Mouse (Mus musculus): ENCODE data around the gene Grap2. TPM values are rescaled to one million over a fixed set of nuclear protein-coding genes. Genes with fewer than 3 reads are reported as not detected.

The Grap2 gene
- polyA plus RNA-seq (2015; fragmentation: Nextera tagmentation; extraction: Ambion mirVana), result 1.5 and 1.6 TPM in 2 replicates

- 54% methylated on average over 12 of the region's 12 CpGs for WGBS
- H3K4me1 ChIP-seq (replicated peaks; ENCODE audit: control insufficient read depth, insufficient read depth, low read length), result no peaks in the 10 kb centered on the region
- no peak within 1 kb of the TSS for H3K4me3 ChIP-seq (ENCODE audit: low read length)
- no peak for ATAC-seq (ENCODE audit: low read depth)
- H3K9ac ChIP-seq (ENCODE audit: low read length), result no peak within 1 kb of the TSS
- H3K4me2 ChIP-seq (ENCODE audit: low read depth, low read length), result no peak within 1 kb of the TSS
- H3K36me3 ChIP-seq (ENCODE audit: control insufficient read depth, insufficient read depth, low read length), result no peaks in the 10 kb centered on the region
- no peaks in the 10 kb centered on the region for H3K9me3 ChIP-seq (ENCODE audit: control insufficient read depth, low read length)
- no peak within 1 kb of the TSS for H3K27ac ChIP-seq (ENCODE audit: low read length)
- peaks cover 8% of the 10 kb centered on the region; the same call in 1 of the 2 replicates for H3K27me3 ChIP-seq (ENCODE audit: control insufficient read depth, insufficient read depth, low read depth, low read length)
Measured at GRCm38 (mm10) chr15:80572291-80572690, at the start of gene Grap2. Gene Grap2 (plus strand): TSS chr15:80572594.

GRCm38 (mm10) chr15:80529955-80530869 lies 42.2 kb upstream of the Grap2 start:
- H3K4me2 ChIP-seq (ENCODE audit: low read depth, low read length), result no peak overlapping the region
- H3K4me3 ChIP-seq (ENCODE audit: low read length), result no peak overlapping the region
- WGBS, result 46% methylated on average over 20 of the region's 20 CpGs
- no peak for ATAC-seq (ENCODE audit: low read depth)
- no peak overlapping the region for H3K9ac ChIP-seq (ENCODE audit: low read length)
- H3K4me1 ChIP-seq (replicated peaks; ENCODE audit: control insufficient read depth, insufficient read depth, low read length), result no peaks in the 10 kb centered on the region
- H3K27ac ChIP-seq (ENCODE audit: low read length), result no peak overlapping the region
- no peaks in the 10 kb centered on the region for H3K36me3 ChIP-seq (ENCODE audit: control insufficient read depth, insufficient read depth, low read length)
- no peaks in the 10 kb centered on the region for H3K9me3 ChIP-seq (ENCODE audit: control insufficient read depth, low read length)
- H3K27me3 ChIP-seq (ENCODE audit: control insufficient read depth, insufficient read depth, low read depth, low read length), result no peaks in the 10 kb centered on the region

DNA sequence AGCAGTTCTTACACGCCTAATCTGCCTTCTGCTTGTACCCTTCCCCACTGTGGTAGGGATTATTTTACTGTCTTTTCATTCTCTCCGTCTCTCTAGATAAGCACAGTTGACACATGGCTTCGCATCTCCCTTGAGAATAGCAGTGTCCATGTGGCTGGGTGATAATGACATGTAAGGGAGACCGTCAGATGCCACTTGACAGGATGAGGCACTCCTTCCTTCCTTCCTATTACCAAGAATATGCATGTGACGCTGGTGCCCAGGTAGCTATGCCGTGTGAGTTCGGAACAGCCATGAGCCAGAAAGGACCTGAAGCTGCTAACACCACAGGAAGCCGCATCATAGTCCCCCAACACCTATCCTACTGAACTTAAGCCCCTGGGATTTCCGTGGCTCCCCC lies 41.4 kb upstream of the Grap2 start:
- H3K4me1 ChIP-seq (replicated peaks; ENCODE audit: control insufficient read depth, insufficient read depth, low read length), result no peaks in the 10 kb centered on the region
- no peaks in the 10 kb centered on the region for H3K9me3 ChIP-seq (ENCODE audit: control insufficient read depth, low read length)
- no peak overlapping the region for H3K4me2 ChIP-seq (ENCODE audit: low read depth, low read length)
- no peaks in the 10 kb centered on the region for H3K36me3 ChIP-seq (ENCODE audit: control insufficient read depth, insufficient read depth, low read length)
- no peaks in the 10 kb centered on the region for H3K27me3 ChIP-seq (ENCODE audit: control insufficient read depth, insufficient read depth, low read depth, low read length)
- WGBS, result 69% methylated on average over 9 of the region's 9 CpGs
- H3K9ac ChIP-seq (ENCODE audit: low read length), result no peak overlapping the region
- no peak overlapping the region for H3K4me3 ChIP-seq (ENCODE audit: low read length)
- no peak overlapping the region for H3K27ac ChIP-seq (ENCODE audit: low read length)
- no peak for ATAC-seq (ENCODE audit: low read depth)

DNA sequence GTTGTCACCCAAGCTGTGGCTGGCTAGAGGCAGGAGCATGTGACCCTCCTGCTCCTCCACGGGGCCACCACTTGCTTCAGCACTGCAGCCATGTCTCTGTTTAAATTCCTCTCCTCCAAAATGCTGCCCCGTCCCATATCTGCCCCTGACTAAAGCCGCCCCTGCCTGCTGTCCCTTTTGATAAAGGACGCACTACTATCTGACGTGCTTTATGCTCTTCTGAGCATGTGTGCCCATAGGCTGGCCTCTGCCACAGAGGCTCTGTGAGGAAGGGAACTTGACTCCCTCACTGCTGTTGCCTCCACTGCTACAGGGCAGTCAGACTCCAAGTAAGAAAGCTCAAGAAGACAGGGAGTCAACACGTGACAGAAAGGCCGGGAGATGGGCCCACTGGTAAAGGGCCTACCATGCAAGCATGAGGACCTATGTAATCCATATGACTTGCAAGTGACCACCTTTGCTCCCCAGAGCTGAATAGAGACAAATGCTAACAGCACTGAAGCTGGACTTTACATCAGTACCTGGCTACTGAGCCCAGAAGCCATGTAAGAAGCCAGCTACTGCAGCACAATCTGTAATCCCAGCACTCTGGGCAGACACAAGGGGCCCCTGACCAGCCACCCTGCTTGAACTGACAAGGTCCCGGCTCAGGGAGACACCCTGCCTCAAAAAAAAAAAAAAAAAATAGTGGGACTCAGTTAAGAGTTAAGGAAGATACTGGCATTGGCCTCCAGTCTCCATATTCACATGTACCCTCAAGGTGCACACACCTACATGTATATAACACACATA lies 39.9 kb upstream of the Grap2 start:
- no peaks in the 10 kb centered on the region for H3K9me3 ChIP-seq (ENCODE audit: control insufficient read depth, low read length)
- WGBS, result 74% methylated on average over 8 of the region's 8 CpGs
- no peak overlapping the region for H3K4me3 ChIP-seq (ENCODE audit: low read length)
- no peak for ATAC-seq (ENCODE audit: low read depth)
- H3K9ac ChIP-seq (ENCODE audit: low read length), result no peak overlapping the region
- no peaks in the 10 kb centered on the region for H3K27me3 ChIP-seq (ENCODE audit: control insufficient read depth, insufficient read depth, low read depth, low read length)
- no peaks in the 10 kb centered on the region for H3K36me3 ChIP-seq (ENCODE audit: control insufficient read depth, insufficient read depth, low read length)
- H3K4me2 ChIP-seq (ENCODE audit: low read depth, low read length), result no peak overlapping the region
- no peaks in the 10 kb centered on the region for H3K4me1 ChIP-seq (replicated peaks; ENCODE audit: control insufficient read depth, insufficient read depth, low read length)
- H3K27ac ChIP-seq (ENCODE audit: low read length), result no peak overlapping the region

- no peak for ATAC-seq (ENCODE audit: low read depth)
- H3K27me3 ChIP-seq (ENCODE audit: control insufficient read depth, insufficient read depth, low read depth, low read length), result no peaks in the 10 kb centered on the region
Measured at GRCm38 (mm10) chr15:80533274-80533673, 39.1 kb upstream of the Grap2 start.

GRCm38 (mm10) chr15:80536051-80536450 lies 36.3 kb upstream of the Grap2 start:
- no peak overlapping the region for H3K9ac ChIP-seq (ENCODE audit: low read length)
- H3K9me3 ChIP-seq (ENCODE audit: control insufficient read depth, low read length), result no peaks in the 10 kb centered on the region
- no peaks in the 10 kb centered on the region for H3K36me3 ChIP-seq (ENCODE audit: control insufficient read depth, insufficient read depth, low read length)
- no peak overlapping the region for H3K27ac ChIP-seq (ENCODE audit: low read length)
- no peaks in the 10 kb centered on the region for H3K4me1 ChIP-seq (replicated peaks; ENCODE audit: control insufficient read depth, insufficient read depth, low read length)
- no peak for ATAC-seq (ENCODE audit: low read depth)
- H3K27me3 ChIP-seq (ENCODE audit: control insufficient read depth, insufficient read depth, low read depth, low read length), result no peaks in the 10 kb centered on the region
- 76% methylated on average over 2 of the region's 2 CpGs for WGBS
- no peak overlapping the region for H3K4me3 ChIP-seq (ENCODE audit: low read length)
- H3K4me2 ChIP-seq (ENCODE audit: low read depth, low read length), result no peak overlapping the region

More at GRCm38 (mm10) chr15:80533274-80533673, 39.1 kb upstream of the Grap2 start:
- Histone ChIP-seq H3K9ac (ENCODE audit: low read length) (no peak overlapping the region), H3K27ac (ENCODE audit: low read length) (no peak overlapping the region), H3K4me3 (ENCODE audit: low read length) (no peak overlapping the region), H3K9me3 (ENCODE audit: control insufficient read depth, low read length) (no peaks in the 10 kb centered on the region), H3K4me2 (ENCODE audit: low read depth, low read length) (no peak overlapping the region), H3K4me1 (replicated peaks; ENCODE audit: control insufficient read depth, insufficient read depth, low read length) (no peaks in the 10 kb centered on the region), H3K36me3 (ENCODE audit: control insufficient read depth, insufficient read depth, low read length) (no peaks in the 10 kb centered on the region)
- WGBS, result 58% methylated on average over 6 of the region's 6 CpGs

- Histone ChIP-seq H3K4me2 (ENCODE audit: low read depth, low read length) (no peak overlapping the region), H3K4me1 (replicated peaks; ENCODE audit: control insufficient read depth, insufficient read depth, low read length) (no peaks in the 10 kb centered on the region), H3K4me3 (ENCODE audit: low read length) (no peak overlapping the region), H3K9ac (ENCODE audit: low read length) (no peak overlapping the region), H3K9me3 (ENCODE audit: control insufficient read depth, low read length) (no peaks in the 10 kb centered on the region), H3K27ac (ENCODE audit: low read length) (no peak overlapping the region), H3K27me3 (ENCODE audit: control insufficient read depth, insufficient read depth, low read depth, low read length) (no peaks in the 10 kb centered on the region), H3K36me3 (ENCODE audit: control insufficient read depth, insufficient read depth, low read length) (no peaks in the 10 kb centered on the region)
- WGBS, result 75% methylated on average over 2 of the region's 2 CpGs
- ATAC-seq (ENCODE audit: low read depth), result no peak
Measured at GRCm38 (mm10) chr15:80538075-80538474, 34.3 kb upstream of the Grap2 start.

GRCm38 (mm10) chr15:80538671-80539340 lies 33.6 kb upstream of the Grap2 start:
- H3K27ac ChIP-seq (ENCODE audit: low read length), result no peak overlapping the region

DNA sequence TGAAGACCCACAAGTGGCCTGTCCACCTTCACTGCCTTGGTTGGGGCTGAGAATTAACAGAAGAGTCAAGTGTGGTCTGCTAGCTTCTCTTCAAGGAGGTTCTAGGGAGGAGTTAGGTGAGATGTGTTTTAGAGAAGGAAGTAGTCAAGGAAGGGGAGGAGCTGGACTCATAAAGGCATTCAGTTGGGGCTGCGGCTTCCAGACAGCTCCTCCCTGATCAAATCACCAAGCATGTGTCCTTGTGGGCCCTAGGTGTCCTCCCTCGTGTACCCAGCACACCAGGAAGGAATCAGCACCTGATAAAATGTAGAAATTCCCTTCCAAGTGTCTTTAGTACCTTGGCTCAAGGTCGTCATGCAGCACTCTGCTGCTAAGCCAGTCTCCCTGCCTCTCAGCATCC lies 28.3 kb upstream of the Grap2 start:
- Histone ChIP-seq H3K36me3 (ENCODE audit: control insufficient read depth, insufficient read depth, low read length) (no peaks in the 10 kb centered on the region), H3K4me3 (ENCODE audit: low read length) (no peak overlapping the region), H3K27me3 (ENCODE audit: control insufficient read depth, insufficient read depth, low read depth, low read length) (no peaks in the 10 kb centered on the region), H3K4me2 (ENCODE audit: low read depth, low read length) (no peak overlapping the region), H3K27ac (ENCODE audit: low read length) (no peak overlapping the region), H3K9ac (ENCODE audit: low read length) (no peak overlapping the region), H3K4me1 (replicated peaks; ENCODE audit: control insufficient read depth, insufficient read depth, low read length) (no peaks in the 10 kb centered on the region), H3K9me3 (ENCODE audit: control insufficient read depth, low read length) (no peaks in the 10 kb centered on the region)
- no peak for ATAC-seq (ENCODE audit: low read depth)
- 45% methylated on average over 3 of the region's 3 CpGs for WGBS

More at GRCm38 (mm10) chr15:80538671-80539340, 33.6 kb upstream of the Grap2 start:
- Histone ChIP-seq H3K4me3 (ENCODE audit: low read length) (no peak overlapping the region), H3K4me1 (replicated peaks; ENCODE audit: control insufficient read depth, insufficient read depth, low read length) (no peaks in the 10 kb centered on the region), H3K36me3 (ENCODE audit: control insufficient read depth, insufficient read depth, low read length) (no peaks in the 10 kb centered on the region), H3K9ac (ENCODE audit: low read length) (no peak overlapping the region), H3K4me2 (ENCODE audit: low read depth, low read length) (no peak overlapping the region), H3K9me3 (ENCODE audit: control insufficient read depth, low read length) (no peaks in the 10 kb centered on the region), H3K27me3 (ENCODE audit: control insufficient read depth, insufficient read depth, low read depth, low read length) (no peaks in the 10 kb centered on the region)
- 68% methylated on average over 7 of the region's 7 CpGs for WGBS
- ATAC-seq (ENCODE audit: low read depth), result no peak
